Mouse (Mus musculus): ENCODE results near the gene Olfr773.
"Not testable (repeated sequence)": the region's sequence is repeated elsewhere in the genome, so short reads cannot be mapped to it uniquely, and the experiment has no call there.

The Olfr773 gene

GRCm38 (mm10) chr10:129187319-129187718 is at the start of gene Olfr773:
Gene Olfr773, minus strand, starts transcription at chr10:129187419.
- not testable (repeated sequence) for DNase-seq

DNA sequence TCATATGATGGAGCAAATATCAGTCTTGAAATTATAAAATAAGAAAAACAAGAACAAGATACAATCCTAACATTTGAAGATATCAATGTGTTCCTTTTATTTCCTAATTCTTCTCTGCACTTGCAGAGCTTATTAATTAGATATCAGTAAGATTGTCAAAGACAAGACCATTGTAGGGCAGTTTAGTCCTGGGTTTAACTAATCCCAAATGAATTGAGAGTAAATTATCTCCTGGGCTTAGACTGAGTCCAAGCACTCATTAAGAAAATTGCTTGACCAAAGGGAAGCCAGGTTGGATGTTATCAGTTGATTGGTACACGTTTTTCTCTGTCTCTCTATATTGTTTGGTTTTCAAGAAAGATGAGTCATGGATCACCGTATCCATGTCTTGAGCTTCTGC is 48.7 kb upstream of the Olfr773 start, which contains the start of gene Olfr774:
Olfr774 (plus strand) TSS at position 301 of the 400 bp plus-strand sequence.
- no peak for DNase-seq

DNA sequence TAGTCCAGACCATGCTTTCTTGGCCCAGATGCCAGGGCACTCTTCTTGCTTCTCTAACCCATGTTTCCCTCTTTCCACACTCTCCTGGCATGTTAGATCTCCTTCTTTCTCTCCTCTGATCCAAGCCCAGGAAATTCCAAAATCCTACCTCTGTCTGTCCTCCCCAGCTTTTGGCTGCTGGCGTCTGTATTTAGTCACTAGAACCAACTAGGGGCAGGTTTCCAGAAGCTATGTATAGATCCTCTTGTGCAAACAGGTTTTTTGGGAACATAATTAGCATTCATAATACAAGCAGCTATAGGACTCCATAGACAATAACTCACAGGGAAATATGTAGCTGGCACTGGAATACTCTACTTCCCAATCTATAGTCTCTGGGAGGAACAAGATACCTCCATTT is 43.5 kb upstream of the Olfr773 start:
- no peak for DNase-seq

GRCm38 (mm10) chr10:129177821-129178220 is 9.4 kb downstream of the Olfr773 start, which contains the start of gene Olfr772:
Gene Olfr772, minus strand, starts transcription at chr10:129177921.
- not testable (repeated sequence) for DNase-seq

DNA sequence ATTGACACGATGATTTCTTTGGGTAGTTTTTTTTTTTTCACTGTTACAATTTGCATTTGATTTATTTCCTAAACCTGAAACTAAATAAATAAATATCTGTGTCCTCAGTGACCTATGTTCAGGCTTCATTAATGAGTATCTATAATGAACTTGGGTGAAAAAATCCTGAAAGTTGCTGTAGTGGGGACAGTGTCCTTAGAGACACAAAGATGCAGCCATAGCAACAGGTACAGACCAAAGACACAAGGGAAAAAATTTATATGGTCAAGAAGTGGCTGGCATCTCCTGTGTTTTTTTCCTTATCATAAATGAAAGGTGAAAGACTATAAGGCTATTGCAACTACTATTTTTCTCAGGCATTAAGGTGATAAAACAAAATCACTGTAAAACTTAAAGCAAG is 22.6 kb downstream of the Olfr773 start, which contains the start of gene Olfr771:
Olfr771 (minus strand) TSS at position 101 of the 400 bp plus-strand sequence.
- DNase-seq = no peak

DNA sequence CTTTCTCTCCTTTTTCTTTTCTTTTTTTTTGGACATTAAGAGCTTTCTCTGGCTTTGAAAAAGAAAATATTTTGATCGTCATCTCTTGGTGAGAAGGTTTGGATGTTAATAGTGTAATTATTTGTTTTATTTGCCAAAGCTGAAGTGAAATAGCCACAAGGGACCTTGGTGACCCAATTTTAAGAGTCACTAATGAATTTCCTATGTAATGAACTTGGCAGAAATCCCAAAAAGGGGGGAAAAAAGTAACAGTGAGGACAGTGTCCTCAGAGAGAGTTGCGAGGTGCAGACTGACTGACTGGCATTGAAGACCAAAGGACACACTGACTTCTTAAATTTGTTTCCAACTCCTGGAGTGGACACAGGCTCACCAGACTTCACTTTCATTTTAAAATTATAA is 48.3 kb downstream of the Olfr773 start, which contains the start of gene Olfr770:
Olfr770 (minus strand) TSS at position 101 of the 400 bp plus-strand sequence.
- no peak for DNase-seq

All from kidney, adult 8-10 months (tissue).